Mouse (Mus musculus) T-cell, adult 2 months (primary cell): Measurements from ENCODE around the gene Gm42688.

Source experiments
- DNase-seq: peaks from one replicate; pipeline ENCODE4 v3.0.0; 2022; ENCODE audit warnings: low spot score

Gene Gm42688

DNA sequence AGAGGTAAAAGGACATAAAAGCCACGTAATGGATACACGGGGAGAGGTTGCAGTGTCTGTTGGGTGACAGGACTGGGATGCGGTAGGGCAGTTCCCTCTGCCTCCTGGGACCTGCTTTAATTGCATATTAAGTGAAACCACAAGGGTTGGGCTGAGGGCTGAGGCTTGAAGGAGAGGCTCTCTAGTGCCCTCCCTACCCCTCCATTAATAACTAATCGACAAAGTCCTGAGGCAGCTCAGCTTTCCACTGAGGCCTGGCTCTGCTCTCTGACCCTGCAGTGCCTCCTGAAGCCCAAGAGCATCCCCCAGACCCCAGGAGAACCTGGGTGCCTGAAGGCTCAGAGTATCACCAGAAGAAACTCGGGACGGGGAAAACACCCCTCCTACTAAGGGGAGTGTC is 16.9 kb upstream of the Gm42688 start:
- no peak for DNase-seq

DNA sequence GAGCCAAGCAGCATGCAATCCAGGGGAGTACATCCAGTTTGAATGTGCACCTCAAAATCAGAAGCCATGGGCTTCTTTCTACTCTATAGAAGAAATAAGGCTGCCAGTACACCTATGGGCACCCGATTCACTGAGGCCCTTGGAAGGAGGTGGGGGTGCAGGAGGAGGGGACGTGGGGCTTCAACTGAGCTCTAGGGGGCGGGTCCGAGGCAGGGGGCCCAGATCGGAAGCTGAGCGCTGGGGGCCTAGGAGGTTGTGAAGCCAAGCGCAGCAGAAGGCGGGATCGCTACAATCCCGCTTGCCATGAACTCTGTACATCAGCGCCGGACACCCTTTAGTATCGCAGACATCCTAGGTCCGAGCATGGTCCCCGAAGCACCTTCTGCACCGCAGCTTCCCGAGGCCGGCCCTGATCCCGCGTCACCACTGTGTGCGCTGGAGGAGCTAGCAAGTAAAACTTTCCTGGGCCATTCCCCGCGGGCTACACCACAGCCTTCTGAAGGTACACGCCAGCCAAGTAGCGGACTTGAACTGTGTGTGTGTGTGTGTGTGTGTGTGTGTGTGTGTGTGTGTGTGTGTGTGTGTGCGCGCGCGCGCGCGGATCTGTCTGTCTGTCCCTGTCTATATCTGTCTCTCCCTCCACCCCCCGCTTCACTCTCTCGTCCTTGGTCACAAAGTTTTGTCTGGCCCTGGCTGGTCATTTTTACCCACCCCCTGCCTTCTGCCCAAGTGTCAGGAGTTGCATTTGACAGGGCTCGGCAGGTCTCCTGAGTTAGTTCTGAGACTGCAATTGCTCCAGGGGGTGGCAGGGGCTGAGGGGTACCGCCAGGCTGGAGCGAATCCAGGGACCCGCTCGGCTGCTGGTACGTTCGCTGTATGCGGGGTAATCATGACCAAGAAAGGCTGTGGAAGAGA is 15.0 kb upstream of the Gm42688 start, which contains the start of gene Lbx2:
Lbx2 (plus strand) TSS at position 247 of the 915 bp plus-strand sequence.
- DNase-seq: no peak

DNA sequence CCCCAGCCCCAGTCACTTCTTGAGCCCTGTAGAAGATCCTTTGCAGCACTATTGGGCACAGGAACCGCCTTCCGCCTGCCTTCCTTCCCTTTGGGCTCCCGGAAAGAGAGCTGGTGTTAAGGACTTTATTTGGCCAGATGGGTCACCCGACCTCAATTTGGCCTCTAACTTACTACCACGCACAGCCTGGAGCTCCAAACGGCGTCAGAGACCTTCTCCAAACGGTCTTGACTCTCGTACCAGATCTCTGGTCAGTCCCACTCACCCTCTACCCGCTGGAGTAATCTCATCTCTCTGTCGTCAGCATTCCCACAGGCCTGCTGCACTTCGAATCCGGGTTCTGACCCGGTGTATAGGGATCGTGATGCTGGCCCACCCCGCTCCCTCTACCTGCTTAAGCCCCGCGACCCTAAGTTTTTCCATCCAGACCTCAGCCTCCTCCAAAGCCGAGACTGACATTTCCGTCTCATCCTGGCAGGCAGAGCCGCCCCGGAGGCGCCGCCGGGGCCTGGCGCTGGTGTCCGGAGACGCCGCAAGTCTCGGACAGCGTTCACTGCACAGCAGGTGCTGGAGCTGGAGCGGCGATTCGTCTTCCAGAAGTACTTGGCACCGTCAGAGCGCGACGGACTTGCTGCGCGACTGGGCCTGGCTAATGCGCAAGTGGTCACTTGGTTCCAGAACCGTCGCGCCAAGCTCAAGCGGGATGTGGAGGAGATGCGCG is 14.1 kb upstream of the Gm42688 start:
- no peak for DNase-seq

DNA sequence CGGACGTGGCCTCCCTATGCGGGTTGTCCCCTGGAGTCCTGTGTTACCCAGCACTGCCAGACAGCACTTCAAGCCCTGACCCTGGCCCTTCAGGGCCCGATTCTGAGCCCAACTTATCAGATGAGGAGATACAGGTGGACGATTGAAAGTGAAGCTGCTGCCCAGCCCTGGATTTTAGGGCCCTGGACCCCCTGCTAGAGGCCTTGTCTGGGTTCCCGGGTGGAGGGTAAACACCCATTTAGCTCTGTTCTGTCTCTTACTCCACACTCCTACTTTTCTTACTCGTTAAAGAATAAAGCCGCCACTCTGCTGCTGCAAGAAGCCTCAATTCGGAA is 13.5 kb upstream of the Gm42688 start:
- DNase-seq: no peak

DNA sequence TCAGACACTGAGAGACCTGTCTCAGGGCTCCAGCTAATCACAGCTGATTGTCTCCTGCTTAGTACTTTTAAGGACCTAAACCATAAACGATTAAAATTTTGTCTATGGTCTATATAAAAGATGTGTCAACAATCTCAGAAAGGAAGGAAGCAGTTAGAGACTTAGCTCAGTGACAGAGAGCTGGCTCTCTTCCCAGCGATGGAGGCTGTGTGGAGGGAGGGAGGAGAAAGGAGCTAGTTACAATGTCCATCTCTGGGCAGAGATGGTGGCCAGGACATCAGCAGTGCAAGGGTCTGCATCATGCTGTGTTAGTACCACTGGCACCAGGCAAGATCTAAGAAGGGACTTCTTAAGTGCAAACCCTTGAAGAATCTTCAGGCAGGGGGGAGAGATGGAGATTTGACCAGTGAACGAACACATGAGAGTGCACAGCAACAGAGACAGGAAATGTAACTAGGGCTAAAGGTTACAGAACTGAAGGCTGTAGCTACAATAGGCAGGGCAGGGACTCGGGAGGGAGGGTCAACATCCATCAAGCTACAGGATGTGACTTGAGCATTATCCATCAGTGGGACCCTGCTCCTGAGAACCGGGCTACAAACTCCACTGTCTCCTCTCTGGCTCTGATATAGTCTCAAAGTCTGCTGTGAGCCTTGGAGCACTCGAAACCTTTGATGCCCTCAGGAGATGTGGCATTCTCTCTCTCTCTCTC is 8.8 kb upstream of the Gm42688 start:
- DNase-seq: no peak

DNA sequence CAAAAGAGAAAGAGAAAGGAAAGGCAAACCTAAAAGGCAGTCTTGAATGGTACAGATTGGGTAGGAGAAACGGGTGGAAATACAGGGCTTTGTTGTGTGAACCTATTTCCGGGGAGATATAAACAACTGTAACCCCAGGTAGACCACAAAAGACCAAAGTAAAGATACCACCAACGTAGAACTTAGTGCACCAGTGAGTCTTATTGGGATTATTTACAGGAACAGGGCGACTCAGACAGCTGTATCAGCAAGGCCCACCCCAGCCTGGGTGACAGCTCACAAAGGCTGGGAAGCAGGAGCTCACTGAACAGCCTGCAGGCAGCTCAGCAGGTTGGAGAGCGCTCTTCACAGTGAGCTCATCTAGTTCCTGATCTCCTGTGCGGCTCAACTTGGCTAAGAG is 5.4 kb upstream of the Gm42688 start:
- peak; percentile 81 for DNase-seq

DNA sequence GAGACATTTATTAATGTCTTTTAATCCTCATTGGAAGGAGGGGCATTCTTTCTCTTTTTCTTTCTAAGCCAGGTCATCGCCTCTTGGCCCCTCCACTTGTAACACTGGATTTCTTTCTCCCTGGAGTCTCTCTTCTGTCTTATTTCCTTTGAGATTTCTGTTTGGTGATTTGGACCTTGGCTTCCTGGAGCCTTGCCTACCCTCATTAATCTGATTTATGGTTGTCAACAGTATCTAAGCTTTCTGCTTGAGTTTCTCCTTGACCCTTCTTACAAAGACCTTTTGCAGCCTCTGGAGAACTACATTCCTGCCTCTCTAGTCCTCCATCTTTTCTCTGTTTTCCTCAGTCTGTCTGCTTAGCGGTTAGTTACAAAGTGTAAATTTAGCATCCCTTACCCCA is 3.0 kb upstream of the Gm42688 start:
- no peak for DNase-seq

DNA sequence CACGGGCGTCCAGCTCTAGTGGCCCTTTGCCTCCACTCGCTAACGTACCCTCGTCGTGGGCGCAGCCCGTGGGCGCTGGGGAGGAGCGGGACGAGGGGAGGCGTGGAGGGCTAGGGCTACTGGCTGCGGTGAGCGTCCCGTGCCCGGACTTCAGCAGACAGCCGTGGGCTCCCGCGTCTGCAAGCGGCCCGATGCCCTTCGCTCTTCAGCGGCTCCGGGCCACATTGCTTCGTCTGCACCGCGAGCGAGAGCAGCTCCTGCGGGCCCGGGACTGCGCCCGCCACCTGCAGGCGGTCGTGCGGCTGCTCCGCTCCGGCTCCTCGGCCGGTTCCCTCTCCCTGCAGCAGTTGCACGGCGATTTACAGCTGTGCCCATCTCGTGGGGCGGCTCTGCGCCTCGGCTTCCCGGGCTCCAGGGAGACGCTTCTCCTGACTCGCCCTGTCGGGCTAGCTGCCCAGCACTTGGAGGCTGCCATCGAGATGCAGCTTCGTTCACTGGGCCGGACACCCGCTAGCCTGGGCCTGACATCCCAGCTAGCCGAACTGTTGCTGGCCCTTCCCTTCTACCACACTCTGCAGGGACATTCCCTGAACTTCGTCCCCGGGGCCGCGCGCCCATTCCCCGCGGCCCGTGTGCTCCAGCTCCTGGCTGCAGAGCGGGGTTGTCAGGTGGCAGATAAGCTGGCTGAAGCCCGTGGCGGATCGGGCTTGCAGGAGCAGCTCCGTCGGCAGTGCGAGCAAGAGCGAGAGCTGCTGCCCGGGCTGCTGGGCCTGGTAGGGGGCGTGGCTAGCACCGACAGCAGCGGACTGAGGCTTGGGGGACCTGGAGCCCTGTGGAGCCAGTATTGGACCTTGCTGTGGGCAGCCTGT is 505 bp downstream of the Gm42688 start:
- DNase-seq: peak; percentile 73

DNA sequence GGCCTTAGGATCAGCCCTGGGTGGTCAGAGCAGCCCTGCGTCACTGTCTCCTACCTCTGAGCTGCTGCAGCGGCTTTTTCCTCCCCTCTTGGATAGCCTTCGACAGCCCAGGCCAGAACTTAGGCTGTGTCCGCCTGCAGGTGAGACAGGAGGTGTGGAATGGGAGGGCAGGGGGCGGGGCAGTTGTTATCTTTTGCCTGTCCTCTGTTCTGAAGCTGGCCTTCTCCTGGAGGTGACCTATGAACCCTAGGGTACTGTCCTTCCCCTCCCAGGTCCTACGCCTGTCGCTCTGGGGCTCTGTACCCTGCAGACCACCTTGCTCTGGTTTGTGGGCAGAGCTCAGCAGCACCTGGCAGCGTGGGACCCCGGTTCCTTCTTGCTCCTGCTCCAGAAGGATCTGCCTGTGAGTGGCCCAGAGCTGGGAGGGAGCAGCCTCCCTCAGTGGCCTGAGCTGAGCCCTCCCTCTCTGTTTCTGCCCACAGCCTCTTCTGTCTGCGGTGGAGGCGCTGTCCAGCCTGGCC is 1.8 kb downstream of the Gm42688 start:
- no peak for DNase-seq

DNA sequence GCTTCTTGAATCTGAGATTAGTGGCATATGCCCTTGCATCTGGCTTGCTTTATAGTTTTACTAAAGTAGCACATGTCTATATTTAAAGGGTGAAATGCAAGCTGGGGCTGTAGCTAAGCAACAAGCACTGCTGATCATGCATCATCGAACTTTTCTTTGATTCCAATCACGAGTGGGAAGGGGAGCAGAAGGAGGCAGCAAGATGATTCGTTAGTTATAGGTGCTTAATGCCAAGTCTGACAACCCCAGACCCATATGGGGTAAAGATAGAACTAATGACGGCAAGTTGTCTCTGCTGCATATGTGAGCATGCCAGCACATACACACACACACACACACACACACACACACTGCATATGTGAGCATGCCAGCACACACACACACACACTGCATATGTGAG is 2.7 kb downstream of the Gm42688 start:
- no peak for DNase-seq

DNA sequence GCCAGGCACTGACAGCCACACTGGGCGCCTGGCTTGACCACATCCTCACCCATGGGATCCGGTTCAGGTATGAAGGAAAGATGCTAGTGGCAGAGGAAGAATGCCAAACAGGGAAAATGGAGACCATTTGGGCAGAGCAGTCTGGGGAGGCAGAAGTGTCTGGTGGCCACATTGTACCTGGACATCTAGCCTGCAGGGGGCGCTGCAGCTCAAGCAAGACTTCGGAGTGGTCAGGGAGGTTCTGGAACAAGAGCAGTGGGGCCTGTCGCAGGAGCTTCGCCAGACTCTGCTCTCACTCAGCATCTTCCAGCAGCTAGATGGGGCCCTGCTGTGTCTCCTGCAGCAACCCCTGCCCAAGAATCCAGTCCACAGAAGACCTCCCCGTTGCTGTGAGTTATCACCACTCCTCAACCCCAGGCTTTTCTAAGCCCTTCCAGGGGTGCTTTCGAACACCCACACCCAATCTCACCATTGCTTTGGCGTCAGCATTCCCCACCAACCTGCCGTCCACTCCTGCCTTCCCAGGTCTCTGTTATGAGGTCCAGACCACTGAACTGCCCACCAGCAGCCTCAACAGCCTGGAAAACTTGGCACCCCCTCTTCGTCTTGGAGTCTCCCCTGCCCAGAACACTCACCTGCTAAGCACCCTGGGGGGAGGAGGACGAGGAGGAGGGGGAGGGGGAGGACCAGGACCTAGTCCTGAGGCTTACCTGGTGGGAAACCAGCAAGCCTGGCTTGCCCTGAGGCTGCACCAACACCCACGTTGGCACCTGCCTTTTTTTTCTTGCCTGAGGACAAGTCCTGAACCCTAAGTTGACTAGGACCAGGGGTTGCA is 6.4 kb downstream of the Gm42688 start:
- peak; percentile 76 for DNase-seq

DNA sequence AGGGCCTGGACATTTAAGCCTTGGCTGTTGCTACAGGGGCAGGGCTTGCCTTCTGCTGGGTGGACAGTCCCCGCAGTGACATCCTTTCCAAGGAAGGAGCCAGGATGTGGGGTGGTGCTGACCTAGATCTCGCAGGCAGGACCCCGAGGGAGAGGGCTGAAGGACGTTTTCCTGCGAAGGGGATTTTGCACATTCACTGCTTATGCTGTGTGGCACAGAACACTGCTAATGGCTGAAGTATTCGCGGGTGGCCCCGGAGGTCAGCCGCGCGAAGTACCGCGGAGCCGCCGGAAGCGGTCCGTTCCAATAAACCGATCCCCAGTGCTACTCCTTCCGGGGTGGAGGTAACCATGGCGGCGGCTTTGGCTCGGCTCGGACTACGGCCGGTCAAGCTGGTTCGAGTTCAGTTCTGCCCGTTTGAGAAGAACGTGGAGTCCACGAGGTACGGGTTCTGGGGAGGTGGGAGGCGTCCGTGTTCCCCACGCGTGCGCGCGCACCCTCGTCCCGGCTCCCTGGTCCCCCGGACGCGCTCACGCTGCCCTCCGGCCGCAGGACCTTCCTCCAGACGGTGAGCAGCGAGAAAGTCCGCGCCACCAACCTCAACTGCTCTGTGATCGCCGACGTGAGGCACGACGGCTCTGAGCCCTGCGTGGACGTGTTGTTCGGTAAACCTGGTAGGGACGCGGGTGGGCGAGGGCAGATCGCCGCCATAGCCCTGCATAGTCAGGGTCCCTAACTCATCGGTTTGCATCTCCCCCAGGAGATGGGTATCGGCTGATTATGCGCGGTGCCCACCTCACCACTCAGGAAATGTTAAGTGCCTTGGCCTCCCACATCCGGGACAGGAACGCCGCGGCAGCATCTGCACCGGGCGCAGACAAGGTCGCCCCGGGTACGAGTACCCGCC is 7.6 kb downstream of the Gm42688 start, which contains the start of gene Mrpl53:
Mrpl53 (plus strand) TSS at position 279 of the 907 bp plus-strand sequence.
- peak; percentile 63 for DNase-seq

DNA sequence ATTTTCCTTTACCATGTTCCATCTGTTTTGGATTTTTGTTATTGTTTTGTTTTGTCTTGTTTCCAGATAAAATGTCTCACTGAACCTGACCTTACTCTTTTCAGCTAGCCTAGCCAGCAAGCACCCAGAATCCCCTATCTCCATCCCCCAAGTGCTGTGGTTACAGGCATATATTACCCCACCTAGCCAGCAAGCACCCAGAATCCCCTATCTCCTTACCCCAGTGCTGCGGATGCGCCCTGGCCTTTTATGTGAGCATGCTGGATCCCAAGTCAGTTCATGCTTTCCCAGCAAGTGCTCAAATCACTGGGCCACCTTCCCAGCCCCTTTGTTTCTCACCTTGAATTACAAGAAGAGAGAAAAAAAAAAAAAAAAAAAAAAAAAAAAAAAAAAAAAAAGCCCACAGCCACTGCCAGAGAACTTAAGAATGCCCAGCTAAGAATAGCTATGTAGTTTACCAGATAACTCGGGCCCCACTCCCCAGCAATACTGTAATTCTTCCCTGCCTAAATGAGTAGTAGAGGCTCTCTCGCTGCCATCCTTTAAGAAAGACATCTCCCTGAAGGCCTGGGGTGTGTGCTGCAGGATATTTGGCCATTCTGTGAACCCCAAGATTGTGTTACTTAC is 10.2 kb downstream of the Gm42688 start:
- no peak for DNase-seq

DNA sequence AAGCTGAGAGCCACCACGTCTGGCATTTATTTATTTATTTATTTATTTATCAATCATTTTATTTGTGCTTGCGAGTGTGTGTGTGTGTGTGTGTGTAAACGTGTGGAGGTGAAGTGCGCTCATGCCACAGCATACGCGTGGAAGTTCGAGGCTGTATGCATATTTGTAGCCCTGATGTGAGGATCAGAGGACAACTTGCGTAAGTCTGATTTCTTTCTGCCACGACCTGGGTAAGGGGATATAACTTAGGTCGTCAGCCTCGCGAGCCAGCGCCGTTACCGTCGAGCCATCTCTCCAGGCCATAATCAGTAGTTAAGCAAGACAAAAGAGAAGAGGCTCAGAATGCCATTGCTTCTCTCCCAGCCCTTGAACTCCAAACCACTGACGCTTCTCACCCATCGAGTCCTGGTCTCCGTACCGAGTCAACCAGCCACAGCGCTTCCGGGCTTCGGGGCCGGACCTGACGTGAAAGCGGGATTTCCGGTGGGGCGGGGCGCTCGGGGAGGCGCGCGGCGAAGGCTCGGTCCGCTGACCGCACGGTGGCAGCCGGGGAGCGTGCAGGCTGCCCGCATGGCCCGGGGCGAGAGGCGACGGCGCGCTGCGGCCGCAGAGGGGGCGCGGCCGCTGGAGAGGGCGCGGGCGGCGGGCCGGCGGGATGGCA is 13.7 kb downstream of the Gm42688 start, which contains the start of gene Mogs:
Mogs (plus strand) TSS at position 486 of the 661 bp plus-strand sequence.
- peak; percentile 87 for DNase-seq

DNA sequence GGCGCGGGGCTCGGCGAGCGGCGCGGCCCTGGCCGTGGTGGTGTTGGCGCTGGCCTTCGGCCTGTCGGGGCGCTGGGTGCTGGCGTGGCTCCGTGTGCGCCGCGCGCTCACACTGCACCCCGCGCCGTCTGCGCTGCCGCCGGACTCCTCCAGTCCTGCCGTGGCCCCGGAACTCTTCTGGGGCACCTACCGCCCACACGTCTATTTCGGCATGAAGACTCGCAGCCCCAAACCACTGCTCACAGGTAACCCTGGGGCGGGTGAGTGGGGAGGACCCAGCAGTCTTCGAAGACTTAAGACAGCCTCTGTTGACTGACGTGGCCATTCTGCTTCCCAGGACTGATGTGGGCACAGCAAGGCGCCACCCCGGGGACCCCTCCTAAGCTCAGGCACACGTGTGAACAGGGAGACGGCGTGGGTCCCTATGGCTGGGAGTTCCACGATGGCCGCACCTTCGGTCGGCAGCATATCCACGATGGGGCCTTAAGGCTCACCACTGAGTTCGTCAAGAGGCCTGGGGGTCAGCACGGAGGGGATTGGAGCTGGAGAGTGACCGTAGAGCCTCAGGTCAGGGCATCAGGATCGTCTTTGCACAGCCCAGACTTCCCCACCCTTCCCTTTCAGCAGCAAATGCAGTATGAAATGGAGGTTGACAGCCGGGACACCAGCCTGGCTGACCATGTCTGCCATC is 14.4 kb downstream of the Gm42688 start:
- DNase-seq: peak; percentile 54

DNA sequence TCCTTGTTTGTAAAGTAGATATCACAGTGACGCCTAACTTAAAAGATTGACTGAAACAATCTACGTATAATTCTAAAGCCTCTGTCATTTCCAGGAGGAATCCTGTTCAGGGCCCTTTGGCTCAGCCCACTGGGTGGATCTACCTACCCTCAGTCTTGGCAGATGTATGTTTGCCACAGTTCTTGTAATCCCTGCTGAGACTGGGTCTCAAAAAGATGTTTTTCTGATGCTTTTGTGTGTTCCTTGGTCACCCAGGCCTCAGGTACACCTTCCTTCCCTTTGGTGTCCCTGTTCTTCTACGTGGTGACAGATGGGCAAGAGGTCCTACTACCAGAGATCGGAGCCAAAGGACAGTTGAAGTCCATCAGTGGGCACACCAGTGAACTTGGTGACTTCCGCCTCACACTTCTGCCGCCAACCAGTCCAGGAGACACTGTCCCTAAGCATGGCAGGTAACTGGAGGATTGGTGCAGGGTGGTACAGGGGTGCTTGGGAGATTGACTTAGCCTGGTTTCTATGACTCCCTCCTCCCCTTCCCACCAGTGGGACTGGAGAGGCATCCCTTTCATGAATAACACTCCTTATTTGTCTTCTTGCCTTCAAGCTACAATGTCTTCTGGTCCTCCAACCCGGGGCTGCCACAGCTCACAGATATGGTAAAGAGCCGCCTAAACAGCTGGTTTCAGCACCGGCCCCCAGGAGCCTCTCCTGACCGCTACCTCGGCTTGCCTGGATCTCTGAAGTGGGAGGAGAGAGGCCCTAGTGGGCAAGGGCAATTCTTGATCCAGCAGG is 15.2 kb downstream of the Gm42688 start:
- DNase-seq: no peak

DNA sequence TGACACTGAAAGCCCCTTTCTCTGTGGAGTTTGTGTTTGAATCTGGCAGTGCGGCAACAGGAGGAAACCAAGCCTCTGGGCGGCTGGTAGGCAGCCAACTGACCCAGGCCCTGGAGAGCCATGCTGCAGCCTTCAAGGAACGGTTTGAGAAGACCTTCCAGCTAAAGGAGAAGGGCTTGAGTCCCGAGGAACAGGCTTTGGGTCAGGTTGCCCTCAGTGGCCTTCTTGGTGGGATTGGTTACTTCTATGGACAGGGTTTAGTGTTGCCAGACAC is 15.7 kb downstream of the Gm42688 start:
- no peak for DNase-seq
